Mouse (Mus musculus) midbrain, embryonic 11.5 days (tissue): ENCODE data around the gene Ceacam18. TPM values are rescaled to one million over a fixed set of nuclear protein-coding genes. Genes with fewer than 3 reads are reported as not detected.

Source experiments
- ATAC-seq: fragments of 200-750 bp; cut with Nextera tagmentation; 2 replicates; pipeline ENCODE4 v1.8.0; 2017; ENCODE audit warnings: moderate TSS enrichment, moderate library complexity; ENCODE audit not compliant: low FRiP score
- DNase-seq: peaks from one replicate; pipeline ENCODE4 v3.0.0; 2015; ENCODE audit warnings: low spot score; ENCODE audit errors: missing footprints
- H3K27ac ChIP-seq: fragments of 300-500 bp; sonication (generic); 2 replicates; pipeline ENCODE4 v1.5.1; 2014; ENCODE audit warnings: low read depth, low read length
- H3K27me3 ChIP-seq: fragments of 300-500 bp; sonication (generic); 2 replicates; pipeline ENCODE4 v1.6.1; 2014; ENCODE audit warnings: mild to moderate bottlenecking, low read length, moderate library complexity, mixed read lengths; ENCODE audit not compliant: control insufficient read depth, insufficient read depth
- H3K36me3 ChIP-seq: fragments of 300-500 bp; sonication (generic); 2 replicates; pipeline ENCODE4 v1.6.1; 2014; ENCODE audit warnings: mild to moderate bottlenecking, low read length, moderate library complexity, mixed read lengths; ENCODE audit not compliant: control insufficient read depth, insufficient read depth
- H3K4me1 ChIP-seq: fragments of 300-500 bp; sonication (generic); 2 replicates; pipeline ENCODE4 v1.6.1; 2014; ENCODE audit warnings: low read length; ENCODE audit not compliant: control insufficient read depth, insufficient read depth
- H3K4me2 ChIP-seq: fragments of 300-500 bp; sonication (generic); 2 replicates; pipeline ENCODE4 v1.6.1; 2014; ENCODE audit warnings: mild to moderate bottlenecking, moderate library complexity
- H3K4me3 ChIP-seq: fragments of 300-500 bp; sonication (generic); 2 replicates; pipeline ENCODE4 v1.5.1; 2014; ENCODE audit warnings: low read depth, low read length
- H3K9ac ChIP-seq: fragments of 300-500 bp; sonication (generic); 2 replicates; pipeline ENCODE4 v1.6.1; 2014; ENCODE audit warnings: low read length
- H3K9me3 ChIP-seq: fragments of 300-500 bp; sonication (generic); 2 replicates; pipeline ENCODE4 v1.6.1; 2016; ENCODE audit warnings: low read length; ENCODE audit not compliant: control insufficient read depth
- WGBS: fragments of 180-500 bp; shearing (Covaris S2); extraction: QIAGEN DNeasy Blood & Tissue Kit; methylation state at CpG from one replicate; pipeline ENCODE4 v1.1.7; 2014; 5-methylcytosine and 5-hydroxymethylcytosine counted together
- polyA plus RNA-seq: library from polyadenylated mRNA; unstranded; fragments of >200 nt; fragmentation: Nextera tagmentation; extraction: Ambion mirVana; gene quantifications from 2 replicates; pipeline ENCODE4 v1.2.1, GENCODE M21; 2014

Ceacam18 gene
- polyA plus RNA-seq, result not detected in 2 replicates

- Histone ChIP-seq H3K4me3 (no peak within 1 kb of the TSS), H3K4me1 (no peaks in the 10 kb centered on the region), H3K4me2 (no peak within 1 kb of the TSS), H3K9me3 (no peaks in the 10 kb centered on the region), H3K36me3 (no peaks in the 10 kb centered on the region), H3K27me3 (no peaks in the 10 kb centered on the region), H3K27ac (no peak within 1 kb of the TSS), H3K9ac (no peak within 1 kb of the TSS)
- ATAC-seq (no peak), DNase-seq (no peak)
- 75% methylated on average over 6 of the region's 6 CpGs for WGBS
Measured at GRCm38 (mm10) chr7:43634500-43634899, at the start of gene Ceacam18. Ceacam18 (plus strand) TSS chr7:43634707.

GRCm38 (mm10) chr7:43584790-43585189, 49.7 kb upstream of the Ceacam18 start:
- 94% methylated on average over 5 of the region's 5 CpGs for WGBS
- H3K9ac ChIP-seq, result no peak overlapping the region
- peaks cover 34% of the 10 kb centered on the region for H3K36me3 ChIP-seq
- no peak overlapping the region for H3K4me3 ChIP-seq
- DNase-seq (no peak), ATAC-seq (no peak)
- peaks cover 8% of the 10 kb centered on the region for H3K4me1 ChIP-seq
- no peaks in the 10 kb centered on the region for H3K27me3 ChIP-seq
- no peak overlapping the region for H3K4me2 ChIP-seq
- H3K9me3 ChIP-seq, result no peaks in the 10 kb centered on the region
- H3K27ac ChIP-seq, result no peak overlapping the region

DNA sequence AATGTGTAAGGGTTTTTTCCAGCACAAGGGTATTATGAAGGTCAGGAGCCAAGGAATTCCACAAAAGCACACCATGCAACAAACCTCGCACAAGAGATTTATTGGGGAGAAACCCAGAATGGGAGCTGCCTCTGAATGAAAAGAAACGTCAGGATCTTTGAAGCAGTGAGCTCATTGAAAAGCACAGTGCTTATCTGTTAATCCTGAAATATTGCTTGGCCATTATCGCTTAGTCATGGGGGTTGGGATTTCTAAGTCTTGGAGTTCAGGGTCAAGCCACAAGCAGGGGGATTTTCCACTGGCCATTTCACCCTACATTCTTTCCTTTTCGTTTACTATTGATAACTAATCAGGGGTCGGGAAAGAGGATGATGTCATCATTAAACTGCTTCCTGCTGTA, 32.6 kb upstream of the Ceacam18 start:
- no peaks in the 10 kb centered on the region for H3K36me3 ChIP-seq
- peaks cover 11% of the 10 kb centered on the region for H3K4me1 ChIP-seq
- no peak overlapping the region for H3K4me2 ChIP-seq
- ATAC-seq, result 0 out of 2 replicates have a peak, but pooled peaks have one; percentile 8
- H3K9ac ChIP-seq, result no peak overlapping the region
- no peak for DNase-seq
- no peak overlapping the region for H3K27ac ChIP-seq
- H3K9me3 ChIP-seq, result no peaks in the 10 kb centered on the region
- H3K4me3 ChIP-seq, result no peak overlapping the region
- no peaks in the 10 kb centered on the region for H3K27me3 ChIP-seq
- WGBS, result 18% methylated on average over 5 of the region's 5 CpGs

DNA sequence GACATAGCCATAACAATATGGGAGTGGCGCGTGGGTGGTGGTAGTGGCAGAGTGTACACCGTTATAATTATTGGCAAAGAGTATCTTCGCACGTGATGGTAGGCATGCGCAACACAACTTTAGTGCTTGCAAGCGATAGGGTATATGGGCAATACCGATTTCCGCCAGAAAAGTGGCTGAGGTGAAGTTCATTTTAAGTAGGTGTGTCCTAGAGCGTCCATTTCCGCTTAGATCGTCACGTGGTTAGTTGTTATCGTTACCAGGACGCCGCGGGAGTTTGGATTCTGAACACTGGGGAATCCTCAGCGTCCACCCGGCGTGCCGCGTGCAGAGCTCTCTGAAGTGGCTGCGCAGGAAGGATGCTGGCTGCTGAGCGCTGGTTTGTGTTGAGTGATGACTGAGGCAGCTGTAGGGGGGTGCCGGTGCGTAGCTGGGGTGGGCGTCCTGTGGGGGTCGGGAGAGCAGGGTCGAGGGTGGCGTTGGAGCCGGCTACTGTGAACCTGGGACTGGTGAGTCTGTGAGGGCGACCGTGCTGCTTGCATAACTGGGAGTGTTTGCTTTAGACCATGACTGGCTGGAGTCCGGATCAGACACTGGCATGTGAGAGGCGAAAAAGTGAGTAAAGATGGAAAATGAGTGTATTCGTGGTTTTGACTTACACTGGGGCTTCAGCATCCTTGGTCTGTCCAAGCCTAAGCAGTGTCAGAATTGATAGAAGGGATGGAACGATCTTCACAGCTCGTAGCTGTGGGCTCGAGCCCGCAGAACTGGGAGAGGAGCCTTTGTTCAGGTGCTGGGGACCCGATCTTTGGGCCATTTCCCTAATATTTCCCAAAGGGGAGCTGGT, 27.4 kb upstream of the Ceacam18 start, which contains the start of gene Zfp819:
Gene Zfp819 (plus strand): TSS at position 274 of the 847 bp plus-strand sequence.
- H3K4me1 ChIP-seq, result peaks cover 10% of the 10 kb centered on the region
- H3K9me3 ChIP-seq, result no peaks in the 10 kb centered on the region
- no peak within 1 kb of the TSS for H3K27ac ChIP-seq
- DNase-seq, result peak; percentile 95
- H3K9ac ChIP-seq, result peak within 1 kb of the TSS; percentile 53
- peak within 1 kb of the TSS; percentile 77 for H3K4me2 ChIP-seq
- H3K27me3 ChIP-seq, result no peaks in the 10 kb centered on the region
- peak within 1 kb of the TSS; percentile 43 for H3K4me3 ChIP-seq
- 15% methylated on average over 41 of the region's 41 CpGs for WGBS
- no peaks in the 10 kb centered on the region for H3K36me3 ChIP-seq
- peak; percentile 86 for ATAC-seq

GRCm38 (mm10) chr7:43607743-43608287, 26.7 kb upstream of the Ceacam18 start:
- H3K4me3 ChIP-seq, result no peak overlapping the region
- peak overlapping the region; percentile 77 for H3K4me2 ChIP-seq
- no peak for DNase-seq
- H3K9me3 ChIP-seq, result no peaks in the 10 kb centered on the region
- WGBS, result 51% methylated on average over 5 of the region's 5 CpGs
- H3K9ac ChIP-seq, result peak overlapping the region; percentile 53; the same call in 1 of the 2 replicates
- no peaks in the 10 kb centered on the region for H3K27me3 ChIP-seq
- H3K36me3 ChIP-seq, result no peaks in the 10 kb centered on the region
- H3K27ac ChIP-seq, result no peak overlapping the region
- ATAC-seq, result no peak
- H3K4me1 ChIP-seq, result peaks cover 4% of the 10 kb centered on the region; the same call in 1 of the 2 replicates

- no peaks in the 10 kb centered on the region for H3K9me3 ChIP-seq
- no peak overlapping the region for H3K27ac ChIP-seq
- ATAC-seq (no peak), DNase-seq (no peak)
- no peaks in the 10 kb centered on the region for H3K36me3 ChIP-seq
- H3K4me3 ChIP-seq, result no peak overlapping the region
- WGBS, result 80% methylated on average over 7 of the region's 7 CpGs
- H3K9ac ChIP-seq, result no peak overlapping the region
- H3K27me3 ChIP-seq, result no peaks in the 10 kb centered on the region
- peaks cover 4% of the 10 kb centered on the region; the same call in 1 of the 2 replicates for H3K4me1 ChIP-seq
- no peak overlapping the region for H3K4me2 ChIP-seq
Measured at GRCm38 (mm10) chr7:43608316-43608824, 26.1 kb upstream of the Ceacam18 start.

GRCm38 (mm10) chr7:43613816-43614551, 20.5 kb upstream of the Ceacam18 start:
- Histone ChIP-seq H3K27me3 (no peaks in the 10 kb centered on the region), H3K27ac (no peak overlapping the region), H3K4me1 (no peaks in the 10 kb centered on the region), H3K36me3 (no peaks in the 10 kb centered on the region), H3K4me3 (no peak overlapping the region), H3K4me2 (no peak overlapping the region), H3K9me3 (no peaks in the 10 kb centered on the region), H3K9ac (no peak overlapping the region)
- WGBS, result 90% methylated on average over 14 of the region's 14 CpGs
- DNase-seq (no peak), ATAC-seq (no peak)

DNA sequence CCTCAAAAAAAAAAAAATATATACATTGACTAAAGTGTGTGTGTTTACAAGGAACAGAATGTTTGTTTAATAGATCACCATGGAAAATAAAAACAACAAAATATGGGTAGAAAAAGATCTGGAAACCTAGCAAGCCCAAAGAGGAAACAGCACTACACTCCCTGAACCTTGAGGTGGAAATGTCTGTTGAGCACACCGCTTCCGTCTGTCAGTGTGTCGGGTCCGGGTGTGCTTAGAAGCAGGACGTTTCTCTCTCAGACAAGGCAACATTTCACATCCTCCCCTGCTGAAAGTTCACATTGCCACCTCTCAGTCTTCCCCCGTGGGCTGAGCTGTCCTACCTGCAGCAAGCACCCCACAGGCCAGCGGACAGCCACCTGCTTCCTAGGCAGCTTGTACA, 11.6 kb upstream of the Ceacam18 start:
- ATAC-seq (no peak), DNase-seq (no peak)
- H3K4me3 ChIP-seq, result no peak overlapping the region
- H3K27ac ChIP-seq, result no peak overlapping the region
- H3K4me2 ChIP-seq, result no peak overlapping the region
- no peaks in the 10 kb centered on the region for H3K4me1 ChIP-seq
- no peaks in the 10 kb centered on the region for H3K9me3 ChIP-seq
- no peaks in the 10 kb centered on the region for H3K36me3 ChIP-seq
- no peaks in the 10 kb centered on the region for H3K27me3 ChIP-seq
- no peak overlapping the region for H3K9ac ChIP-seq
- 79% methylated on average over 7 of the region's 7 CpGs for WGBS
